Mouse (Mus musculus): ENCODE measurements at regions not wholly inside any gene's neighbourhood (a gene's known extent, or its start where the extent isn't known, plus 50 kb on each side); places are given as distances from the start of the nearest gene placed in this dataset.

- Histone ChIP-seq H3K27me3 (ENCODE audit: control insufficient read depth in 1 of 2, insufficient read depth in 2 of 2, low read length in 2 of 2) (no peaks in the 10 kb centered on the region), H3K27ac (ENCODE audit: control insufficient read depth, low read depth, low read length) (no peak overlapping the region), H3K4me3 (ENCODE audit: control insufficient read depth in 1 of 2, insufficient read depth in 1 of 2, low read depth in 2 of 2, low read length in 2 of 2) (no peak overlapping the region), H3K36me3 (ENCODE audit: control insufficient read depth in 1 of 2, insufficient read depth in 2 of 2, low read length in 2 of 2) (no peaks in the 10 kb centered on the region), H3K4me1 (ENCODE audit: control insufficient read depth in 1 of 2, insufficient read depth in 2 of 2, low read length in 2 of 2) (no peaks in the 10 kb centered on the region), H3K9ac (ENCODE audit: control insufficient read depth, low read depth, low read length, poor library complexity, severe bottlenecking) (no peak overlapping the region), H3K79me2 (ENCODE audit: control insufficient read depth, insufficient read depth, low read length, poor library complexity) (no peaks in the 10 kb centered on the region), H3K9me3 (replicated peaks; ENCODE audit: insufficient read depth, low read length) (no peaks in the 10 kb centered on the region)
- TF ChIP-seq UBTF (IDR thresholded peaks at IDR 0.05; ENCODE audit: borderline replicate concordance, insufficient read depth, low read depth, low read length) (no peak), MYB (IDR thresholded peaks at IDR 0.05; ENCODE audit: low read depth, low read length) (no peak), ETS1 (IDR thresholded peaks at IDR 0.05; ENCODE audit: low read depth, low read length) (no peak), TAL1 (IDR thresholded peaks at IDR 0.05; ENCODE audit: low read length) (no peak), ZMIZ1 (IDR thresholded peaks at IDR 0.05; ENCODE audit: low read depth, low read length) (no peak), EP300 (IDR thresholded peaks at IDR 0.05; ENCODE audit: low read depth in 1 of 2, low read length in 2 of 2) (no peak), KAT2A (conservative IDR thresholded peaks at IDR 0.05; ENCODE audit: low read depth, low read length) (no peak), HCFC1 (IDR thresholded peaks at IDR 0.05; ENCODE audit: low read depth, low read length) (no peak), MAZ (IDR thresholded peaks at IDR 0.05; ENCODE audit: low read depth, low read length) (no peak), ZNF384 (IDR thresholded peaks at IDR 0.05; ENCODE audit: low read depth, low read length) (no peak), CHD2 (IDR thresholded peaks at IDR 0.05; ENCODE audit: low read length) (no peak), RCOR1 (IDR thresholded peaks at IDR 0.05; ENCODE audit: low read depth, low read length) (no peak), GABPA (IDR thresholded peaks at IDR 0.05; ENCODE audit: low read depth, low read length) (no peak), POLR2AphosphoS2 (IDR thresholded peaks at IDR 0.05; ENCODE audit: low read length) (no peak), RAD21 (IDR thresholded peaks at IDR 0.05; ENCODE audit: low read depth, low read length) (no peak), USF2 (IDR thresholded peaks at IDR 0.05; ENCODE audit: borderline replicate concordance in 1 of 2, insufficient read depth in 1 of 2, low read depth in 1 of 2, low read length in 2 of 2) (no peak), ELF1 (IDR thresholded peaks at IDR 0.05; ENCODE audit: low read depth, low read length) (no peak), POLR2AphosphoS5 (IDR thresholded peaks at IDR 0.05; ENCODE audit: borderline replicate concordance, low read depth, low read length) (no peak), BHLHE40 (IDR thresholded peaks at IDR 0.05; ENCODE audit: borderline replicate concordance, low read depth, low read length) (no peak)
- no peak for DNase-seq (ENCODE audit: low read depth, low spot score)
Observed at GRCm38 (mm10) chr14:24767964-24768363, 281.0 kb downstream of the Rps24 start.

GRCm38 (mm10) chr14:24769451-24769850, 282.5 kb downstream of the Rps24 start:
- no peak for DNase-seq (ENCODE audit: low read depth, low spot score)
- H3K4me3 ChIP-seq (ENCODE audit: control insufficient read depth in 1 of 2, insufficient read depth in 1 of 2, low read depth in 2 of 2, low read length in 2 of 2) = no peak overlapping the region
- H3K4me1 ChIP-seq (ENCODE audit: control insufficient read depth in 1 of 2, insufficient read depth in 2 of 2, low read length in 2 of 2) = no peaks in the 10 kb centered on the region
- H3K36me3 ChIP-seq (ENCODE audit: control insufficient read depth in 1 of 2, insufficient read depth in 2 of 2, low read length in 2 of 2) = no peaks in the 10 kb centered on the region
- H3K79me2 ChIP-seq (ENCODE audit: control insufficient read depth, insufficient read depth, low read length, poor library complexity) = no peaks in the 10 kb centered on the region
- H3K27me3 ChIP-seq (ENCODE audit: control insufficient read depth in 1 of 2, insufficient read depth in 2 of 2, low read length in 2 of 2) = no peaks in the 10 kb centered on the region
- TF ChIP-seq NRF1 (IDR thresholded peaks at IDR 0.05; ENCODE audit: insufficient read depth, low read depth, low read length, poor library complexity, severe bottlenecking) = no peak
- TF ChIP-seq ZMIZ1 (IDR thresholded peaks at IDR 0.05; ENCODE audit: low read depth, low read length) = no peak
- no peak for TF ChIP-seq ZNF384 (IDR thresholded peaks at IDR 0.05; ENCODE audit: low read depth, low read length)
- TF ChIP-seq TBP (IDR thresholded peaks at IDR 0.05; ENCODE audit: low read depth, low read length) = no peak
- TF ChIP-seq KAT2A (conservative IDR thresholded peaks at IDR 0.05; ENCODE audit: low read depth, low read length) = no peak
- no peak for TF ChIP-seq HCFC1 (IDR thresholded peaks at IDR 0.05; ENCODE audit: low read depth, low read length)
- TF ChIP-seq TCF12 (IDR thresholded peaks at IDR 0.05; ENCODE audit: low read depth, low read length) = no peak
- no peak for TF ChIP-seq USF2 (IDR thresholded peaks at IDR 0.05; ENCODE audit: borderline replicate concordance in 1 of 2, insufficient read depth in 1 of 2, low read depth in 1 of 2, low read length in 2 of 2)
- TF ChIP-seq ZKSCAN1 (IDR thresholded peaks at IDR 0.05; ENCODE audit: low read depth, low read length) = no peak
- TF ChIP-seq MAZ (IDR thresholded peaks at IDR 0.05; ENCODE audit: low read depth, low read length) = no peak
- TF ChIP-seq CHD2 (IDR thresholded peaks at IDR 0.05; ENCODE audit: low read length) = no peak
- H3K9ac ChIP-seq (ENCODE audit: control insufficient read depth, low read depth, low read length, poor library complexity, severe bottlenecking) = no peak overlapping the region
- H3K27ac ChIP-seq (ENCODE audit: control insufficient read depth, low read depth, low read length) = no peak overlapping the region
- no peaks in the 10 kb centered on the region for H3K9me3 ChIP-seq (replicated peaks; ENCODE audit: insufficient read depth, low read length)
